Mouse (Mus musculus) embryonic facial prominence, embryonic 12.5 days (tissue): Measurements from ENCODE around the gene Smarcb1. TPM values are rescaled to one million over a fixed set of nuclear protein-coding genes. Genes with fewer than 3 reads are reported as not detected.

Experiments
- ATAC-seq: fragments of 200-750 bp; cut with Nextera tagmentation; 2 replicates; pipeline ENCODE4 v1.8.0; 2017; ENCODE audit not compliant: insufficient number of reproducible peaks, insufficient read depth, low FRiP score, low TSS enrichment
- H3K27ac ChIP-seq: fragments of 300-500 bp; sonication (generic); 2 replicates; pipeline ENCODE4 v1.5.1; 2016; ENCODE audit warnings: mild to moderate bottlenecking
- H3K27me3 ChIP-seq: fragments of 300-500 bp; sonication (generic); 2 replicates; pipeline ENCODE4 v1.6.1; 2016; ENCODE audit warnings: mild to moderate bottlenecking, moderate library complexity
- H3K36me3 ChIP-seq: fragments of 300-500 bp; sonication (generic); 2 replicates; pipeline ENCODE4 v1.6.1; 2016; ENCODE audit warnings: mild to moderate bottlenecking
- H3K4me1 ChIP-seq: fragments of 300-500 bp; sonication (generic); 2 replicates; pipeline ENCODE4 v1.6.1; 2016
- H3K4me2 ChIP-seq: fragments of 300-500 bp; sonication (generic); replicated peaks from 2 replicates; pipeline ENCODE4 v1.6.1; 2016; ENCODE audit warnings: mild to moderate bottlenecking, moderate library complexity
- H3K4me3 ChIP-seq: fragments of 300-500 bp; sonication (generic); 2 replicates; pipeline ENCODE4 v1.5.1; 2016; ENCODE audit warnings: mild to moderate bottlenecking
- H3K9ac ChIP-seq: fragments of 300-500 bp; sonication (generic); 2 replicates; pipeline ENCODE4 v1.6.1; 2016; ENCODE audit warnings: mild to moderate bottlenecking, moderate library complexity
- H3K9me3 ChIP-seq: fragments of 300-500 bp; sonication (generic); 2 replicates; pipeline ENCODE4 v1.6.1; 2016; ENCODE audit warnings: mild to moderate bottlenecking, moderate library complexity
- WGBS: fragments of 180-500 bp; shearing (Covaris S2); methylation state at CpG from one replicate; pipeline ENCODE4 v1.1.7; 2016; 5-methylcytosine and 5-hydroxymethylcytosine counted together
- polyA plus RNA-seq: library from polyadenylated mRNA; unstranded; fragments of >200 nt; fragmentation: Nextera tagmentation; extraction: Ambion mirVana; gene quantifications from 2 replicates; pipeline ENCODE4 v1.2.1, GENCODE M21; 2016

Smarcb1 gene
- polyA plus RNA-seq, 1 experiment from 2014 or later = 269 TPM

- no peaks in the 10 kb centered on the region for H3K36me3 ChIP-seq
- no peak overlapping the region for H3K4me2 ChIP-seq
- peaks cover under 1% of the 10 kb centered on the region; the same call in 1 of the 2 replicates for H3K4me1 ChIP-seq
- ATAC-seq = no peak
- peaks cover 15% of the 10 kb centered on the region for H3K27me3 ChIP-seq
- no peak overlapping the region for H3K27ac ChIP-seq
- no peaks in the 10 kb centered on the region for H3K9me3 ChIP-seq
- 65% methylated on average over 9 of the region's 9 CpGs for WGBS
- H3K9ac ChIP-seq = no peak overlapping the region
- no peak overlapping the region for H3K4me3 ChIP-seq
These were observed 19.8 kb upstream of the Smarcb1 start for GRCm38 (mm10) chr10:75941042-75941824.

GRCm38 (mm10) chr10:75940520-75940919, 19.1 kb upstream of the Smarcb1 start, which contains the start of gene Gm867:
Gm867 (minus strand) TSS chr10:75940672.
- H3K36me3 ChIP-seq = no peaks in the 10 kb centered on the region
- no peak within 1 kb of the TSS for H3K4me3 ChIP-seq
- 74% methylated on average over 5 of the region's 5 CpGs for WGBS
- no peak within 1 kb of the TSS for H3K27ac ChIP-seq
- H3K4me1 ChIP-seq = peaks cover 6% of the 10 kb centered on the region; the same call in 1 of the 2 replicates
- H3K27me3 ChIP-seq = peaks cover 22% of the 10 kb centered on the region
- H3K4me2 ChIP-seq = no peak within 1 kb of the TSS
- no peaks in the 10 kb centered on the region for H3K9me3 ChIP-seq
- no peak within 1 kb of the TSS for H3K9ac ChIP-seq
- ATAC-seq = no peak

- Histone ChIP-seq H3K4me1 (peaks cover 9% of the 10 kb centered on the region; the same call in 1 of the 2 replicates), H3K27ac (no peak overlapping the region), H3K9me3 (no peaks in the 10 kb centered on the region), H3K9ac (no peak overlapping the region), H3K4me3 (no peak overlapping the region), H3K4me2 (no peak overlapping the region), H3K27me3 (peaks cover 28% of the 10 kb centered on the region), H3K36me3 (no peaks in the 10 kb centered on the region)
- WGBS = 51% methylated on average over 9 of the region's 9 CpGs
- no peak for ATAC-seq
These were observed 18.2 kb upstream of the Smarcb1 start for GRCm38 (mm10) chr10:75939481-75940234.

- Histone ChIP-seq H3K4me1 (peaks cover 11% of the 10 kb centered on the region; the same call in 1 of the 2 replicates), H3K27ac (no peak overlapping the region), H3K27me3 (peaks cover 28% of the 10 kb centered on the region), H3K36me3 (no peaks in the 10 kb centered on the region), H3K4me2 (no peak overlapping the region), H3K4me3 (no peak overlapping the region), H3K9ac (no peak overlapping the region), H3K9me3 (no peaks in the 10 kb centered on the region)
- WGBS = 53% methylated on average over 10 of the region's 10 CpGs
- no peak for ATAC-seq
These were observed 16.6 kb upstream of the Smarcb1 start for GRCm38 (mm10) chr10:75937851-75938643.

- WGBS = 32% methylated on average over 18 of the region's 18 CpGs
- no peak for ATAC-seq
- H3K27me3 ChIP-seq = peaks cover 28% of the 10 kb centered on the region
These were observed 15.7 kb upstream of the Smarcb1 start for GRCm38 (mm10) chr10:75936909-75937667.

GRCm38 (mm10) chr10:75935680-75936541, 14.5 kb upstream of the Smarcb1 start, which contains the start of gene Mmp11:
Mmp11 (minus strand) TSS chr10:75936496.
- Histone ChIP-seq H3K4me3 (peak within 1 kb of the TSS; percentile 43), H3K9ac (peak within 1 kb of the TSS; percentile 31), H3K4me1 (peaks cover 27% of the 10 kb centered on the region), H3K27me3 (peaks cover 31% of the 10 kb centered on the region), H3K9me3 (no peaks in the 10 kb centered on the region), H3K4me2 (peak within 1 kb of the TSS; percentile 80), H3K36me3 (no peaks in the 10 kb centered on the region), H3K27ac (no peak within 1 kb of the TSS)
- no peak; the same call in 1 of the 2 replicates for ATAC-seq
- WGBS = 2% methylated on average over 50 of the region's 51 CpGs

More at GRCm38 (mm10) chr10:75936909-75937667, 15.7 kb upstream of the Smarcb1 start:
- no peak overlapping the region for H3K27ac ChIP-seq
- no peaks in the 10 kb centered on the region for H3K9me3 ChIP-seq
- no peaks in the 10 kb centered on the region for H3K36me3 ChIP-seq
- no peak overlapping the region for H3K9ac ChIP-seq
- H3K4me2 ChIP-seq = 0 out of 2 replicates have a peak overlapping the region, but pooled peaks have one; percentile 1
- peaks cover 17% of the 10 kb centered on the region for H3K4me1 ChIP-seq
- H3K4me3 ChIP-seq = no peak overlapping the region

GRCm38 (mm10) chr10:75934991-75935390, 13.6 kb upstream of the Smarcb1 start:
- Histone ChIP-seq H3K4me1 (peaks cover 36% of the 10 kb centered on the region), H3K36me3 (no peaks in the 10 kb centered on the region), H3K4me2 (peak overlapping the region; percentile 80), H3K9me3 (no peaks in the 10 kb centered on the region), H3K4me3 (0 out of 2 replicates have a peak overlapping the region, but pooled peaks have one; percentile 43), H3K27me3 (peaks cover 34% of the 10 kb centered on the region), H3K9ac (no peak overlapping the region; the same call in 1 of the 2 replicates), H3K27ac (no peak overlapping the region)
- WGBS = 69% methylated on average over 1 of the region's 1 CpGs
- no peak for ATAC-seq

GRCm38 (mm10) chr10:75932891-75933290, 11.5 kb upstream of the Smarcb1 start, which contains the start of gene Chchd10:
Chchd10 (plus strand) TSS chr10:75933130.
- ATAC-seq = no peak
- Histone ChIP-seq H3K36me3 (peaks cover 5% of the 10 kb centered on the region), H3K9ac (peak within 1 kb of the TSS; percentile 94), H3K4me3 (peak within 1 kb of the TSS; percentile 66), H3K27me3 (peaks cover 34% of the 10 kb centered on the region), H3K4me2 (peak within 1 kb of the TSS; percentile 83), H3K4me1 (peaks cover 38% of the 10 kb centered on the region), H3K9me3 (no peaks in the 10 kb centered on the region), H3K27ac (peak within 1 kb of the TSS; percentile 80)
- WGBS = 27% methylated on average over 6 of the region's 6 CpGs

- no peaks in the 10 kb centered on the region for H3K9me3 ChIP-seq
- H3K27ac ChIP-seq = peak overlapping the region; percentile 80
- peaks cover 38% of the 10 kb centered on the region for H3K4me1 ChIP-seq
- peak overlapping the region; percentile 66 for H3K4me3 ChIP-seq
- ATAC-seq = peak; percentile 42
- peaks cover 12% of the 10 kb centered on the region for H3K36me3 ChIP-seq
- H3K4me2 ChIP-seq = peak overlapping the region; percentile 83
- under 1% methylated on average over 35 of the region's 44 CpGs for WGBS
- peaks cover 29% of the 10 kb centered on the region for H3K27me3 ChIP-seq
- H3K9ac ChIP-seq = peak overlapping the region; percentile 94
These were observed 10.8 kb upstream of the Smarcb1 start for GRCm38 (mm10) chr10:75932081-75932678.
